Mouse (Mus musculus) hindbrain, embryonic 10.5 days (tissue): ENCODE results near the gene Sun2. TPM values are rescaled to one million over a fixed set of nuclear protein-coding genes. Genes with fewer than 3 reads are reported as not detected.
A peak's percentile ranks its signal among the peaks of the same experiment; 100 is the strongest.

Source experiments
- DNase-seq: peaks from one replicate; pipeline ENCODE4 v3.0.0-alpha.2; 2017; ENCODE audit warnings: low spot score
- H3K27ac ChIP-seq: fragments of 300-500 bp; sonication (generic); 2 replicates; pipeline ENCODE4 v1.5.1; 2016; ENCODE audit warnings: mild to moderate bottlenecking, moderate library complexity
- H3K27me3 ChIP-seq: fragments of 300-500 bp; sonication (generic); 2 replicates; pipeline ENCODE4 v1.6.1; 2016; ENCODE audit warnings: mild to moderate bottlenecking; ENCODE audit not compliant: poor library complexity, insufficient read depth, severe bottlenecking
- H3K36me3 ChIP-seq: fragments of 300-500 bp; sonication (generic); 2 replicates; pipeline ENCODE4 v1.6.1; 2016; ENCODE audit warnings: mild to moderate bottlenecking, moderate library complexity
- H3K4me1 ChIP-seq: fragments of 300-500 bp; sonication (generic); replicated peaks from 2 replicates; pipeline ENCODE4 v1.6.1; 2016; ENCODE audit warnings: mild to moderate bottlenecking
- H3K4me3 ChIP-seq: fragments of 300-500 bp; sonication (generic); 2 replicates; pipeline ENCODE4 v1.5.1; 2016; ENCODE audit warnings: mild to moderate bottlenecking, moderate library complexity
- H3K9me3 ChIP-seq: fragments of 300-500 bp; sonication (generic); 2 replicates; pipeline ENCODE4 v1.6.1; 2016; ENCODE audit warnings: mild to moderate bottlenecking, moderate library complexity
- WGBS: fragments of 180-500 bp; shearing (Covaris S2); methylation state at CpG from one replicate; pipeline ENCODE4 v1.1.7; 2016; 5-methylcytosine and 5-hydroxymethylcytosine counted together
- polyA plus RNA-seq: library from polyadenylated mRNA; unstranded; fragments of >200 nt; fragmentation: Nextera tagmentation; extraction: Ambion mirVana; gene quantifications from 2 replicates; pipeline ENCODE4 v1.2.1, GENCODE M21; 2016

Gene Sun2
- polyA plus RNA-seq, 1 experiment from 2014 or later = 5.0 TPM

DNA sequence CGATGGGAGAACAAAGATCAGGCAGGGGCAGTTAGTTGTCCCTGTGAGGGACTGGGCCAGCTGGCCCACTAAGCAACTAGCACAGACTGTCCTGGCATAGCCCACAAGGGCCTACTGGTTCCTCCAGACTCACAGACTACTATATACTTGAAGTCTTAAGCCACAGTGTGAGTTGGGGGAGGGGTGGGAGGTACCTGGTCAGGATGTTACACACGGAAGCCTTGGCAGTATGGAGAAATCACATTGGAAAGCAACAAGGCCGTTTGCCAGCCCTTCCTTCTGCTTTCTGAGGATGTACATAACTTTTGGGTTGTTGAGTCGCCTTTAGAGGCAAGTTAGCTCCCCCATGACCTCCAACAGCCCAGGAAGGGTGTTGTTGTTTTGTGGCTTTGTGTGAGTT lies 8.7 kb downstream of the Sun2 start:
- no peak overlapping the region for H3K4me3 ChIP-seq
- no peak for DNase-seq
- no peak overlapping the region for H3K27ac ChIP-seq
- peaks cover 8% of the 10 kb centered on the region; the same call in 1 of the 2 replicates for H3K4me1 ChIP-seq
- no peaks in the 10 kb centered on the region for H3K9me3 ChIP-seq
- no peaks in the 10 kb centered on the region for H3K27me3 ChIP-seq
- WGBS = 75% methylated on average over 4 of the region's 4 CpGs
- H3K36me3 ChIP-seq = peaks cover 92% of the 10 kb centered on the region

DNA sequence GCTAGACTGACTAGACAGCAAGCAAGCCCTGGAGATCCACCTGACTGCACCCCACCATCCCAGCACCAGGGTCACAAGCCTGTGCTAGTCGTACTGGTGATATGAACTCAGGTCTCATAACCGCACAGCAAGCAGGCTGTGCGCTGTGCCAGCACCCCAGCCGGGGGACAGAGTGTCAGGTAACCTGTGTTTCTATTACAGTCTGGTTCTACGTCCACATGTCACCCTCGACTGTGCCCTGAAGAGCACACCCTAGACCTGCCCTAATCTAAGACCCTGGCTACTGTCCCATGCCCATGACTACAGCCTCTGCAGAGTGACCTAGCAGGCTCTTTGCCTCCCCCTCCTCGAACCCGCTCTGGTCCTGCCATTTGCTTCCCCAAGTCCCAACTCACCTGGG lies 9.1 kb downstream of the Sun2 start:
- no peak for DNase-seq
- Histone ChIP-seq H3K36me3 (peaks cover 92% of the 10 kb centered on the region), H3K4me3 (no peak overlapping the region), H3K4me1 (peaks cover 8% of the 10 kb centered on the region; the same call in 1 of the 2 replicates), H3K27me3 (no peaks in the 10 kb centered on the region), H3K9me3 (no peaks in the 10 kb centered on the region), H3K27ac (no peak overlapping the region)
- 95% methylated on average over 8 of the region's 8 CpGs for WGBS

DNA sequence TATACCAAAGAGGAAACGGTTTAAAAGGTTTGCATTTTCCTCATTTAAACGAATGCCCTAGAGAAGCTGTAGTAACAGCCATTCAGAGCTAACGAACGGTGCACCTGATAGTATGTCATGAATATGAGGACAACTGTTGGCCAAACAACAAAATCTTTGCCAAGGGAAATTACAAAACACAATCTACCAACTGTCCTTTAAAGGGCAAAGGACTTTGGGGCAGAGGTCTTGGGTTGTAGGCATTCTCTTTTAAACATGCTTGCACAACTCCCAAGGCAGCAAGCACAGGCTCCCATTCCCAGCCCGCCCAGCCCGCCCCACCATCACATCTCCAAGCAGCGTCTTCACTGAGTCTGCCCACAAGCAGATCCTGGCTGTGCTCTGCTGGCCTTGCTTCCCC lies 10.8 kb downstream of the Sun2 start:
- H3K9me3 ChIP-seq = no peaks in the 10 kb centered on the region
- no peak overlapping the region for H3K4me3 ChIP-seq
- peaks cover 92% of the 10 kb centered on the region for H3K36me3 ChIP-seq
- H3K27ac ChIP-seq = no peak overlapping the region
- no peak for DNase-seq
- peaks cover 12% of the 10 kb centered on the region; the same call in 1 of the 2 replicates for H3K4me1 ChIP-seq
- 90% methylated on average over 7 of the region's 7 CpGs for WGBS
- H3K27me3 ChIP-seq = no peaks in the 10 kb centered on the region

DNA sequence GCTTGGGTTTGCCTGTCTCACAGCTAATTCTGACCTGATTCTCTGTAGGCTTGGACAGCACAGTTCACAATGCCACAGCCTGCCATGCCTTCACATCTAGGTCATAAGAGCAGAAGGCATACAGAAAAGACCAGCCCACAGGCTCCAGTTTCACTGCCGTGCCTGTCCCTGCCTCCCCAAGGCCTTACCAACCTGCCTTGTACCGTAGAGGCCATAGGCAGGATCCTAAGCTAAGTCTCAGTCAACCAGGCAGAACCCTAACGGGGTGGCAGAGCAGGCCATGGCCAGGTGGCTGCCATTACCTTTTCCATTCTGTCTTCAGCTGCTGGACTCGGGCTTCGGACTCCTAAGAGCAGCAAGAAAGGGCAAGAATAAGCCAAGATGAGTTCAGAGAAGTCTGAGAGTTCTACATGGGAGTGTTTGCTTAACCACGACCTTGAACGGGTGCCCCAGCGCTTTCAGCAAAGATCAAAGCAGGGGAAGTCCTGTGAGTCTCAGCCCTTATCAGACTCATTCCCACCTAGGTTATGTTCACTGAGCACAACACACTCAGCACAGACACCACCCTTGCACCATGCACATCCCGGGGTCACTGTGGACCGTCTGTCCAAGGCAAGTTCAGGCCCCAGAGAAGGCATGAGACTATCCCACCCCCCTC lies 13.5 kb downstream of the Sun2 start:
- H3K27ac ChIP-seq = no peak overlapping the region
- peaks cover 95% of the 10 kb centered on the region for H3K36me3 ChIP-seq
- H3K4me3 ChIP-seq = no peak overlapping the region
- no peaks in the 10 kb centered on the region for H3K9me3 ChIP-seq
- H3K4me1 ChIP-seq = 0 out of 2 replicates have a peak, but pooled peaks cover 7% of the 10 kb centered on the region
- no peaks in the 10 kb centered on the region for H3K27me3 ChIP-seq
- no peak for DNase-seq
- 92% methylated on average over 10 of the region's 10 CpGs for WGBS

DNA sequence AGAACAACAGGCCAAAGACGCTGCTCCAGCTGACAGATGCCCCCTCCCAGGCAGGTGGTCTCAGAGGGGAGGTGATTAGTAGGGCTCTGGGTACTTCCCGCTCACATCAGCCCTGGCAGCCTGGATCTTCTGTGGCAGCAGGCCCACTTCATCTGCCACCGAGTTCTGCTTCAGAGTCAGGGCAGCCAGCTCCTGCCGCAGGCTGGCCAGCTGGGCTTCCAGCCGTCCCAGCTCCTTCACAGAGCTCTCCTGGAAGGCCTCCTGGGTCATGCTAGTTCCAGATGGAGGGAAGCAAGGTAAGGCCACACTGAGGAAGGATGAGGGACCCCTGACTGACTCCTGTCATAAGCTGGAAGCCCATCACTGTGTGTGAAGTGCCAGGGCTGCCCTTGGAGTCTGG lies 14.0 kb downstream of the Sun2 start:
- H3K27me3 ChIP-seq = no peaks in the 10 kb centered on the region
- 58% methylated on average over 5 of the region's 5 CpGs for WGBS
- 0 out of 2 replicates have a peak, but pooled peaks cover 7% of the 10 kb centered on the region for H3K4me1 ChIP-seq
- peak overlapping the region; percentile 9 for H3K27ac ChIP-seq
- no peaks in the 10 kb centered on the region for H3K9me3 ChIP-seq
- peaks cover 93% of the 10 kb centered on the region for H3K36me3 ChIP-seq
- no peak for DNase-seq
- H3K4me3 ChIP-seq = no peak overlapping the region

DNA sequence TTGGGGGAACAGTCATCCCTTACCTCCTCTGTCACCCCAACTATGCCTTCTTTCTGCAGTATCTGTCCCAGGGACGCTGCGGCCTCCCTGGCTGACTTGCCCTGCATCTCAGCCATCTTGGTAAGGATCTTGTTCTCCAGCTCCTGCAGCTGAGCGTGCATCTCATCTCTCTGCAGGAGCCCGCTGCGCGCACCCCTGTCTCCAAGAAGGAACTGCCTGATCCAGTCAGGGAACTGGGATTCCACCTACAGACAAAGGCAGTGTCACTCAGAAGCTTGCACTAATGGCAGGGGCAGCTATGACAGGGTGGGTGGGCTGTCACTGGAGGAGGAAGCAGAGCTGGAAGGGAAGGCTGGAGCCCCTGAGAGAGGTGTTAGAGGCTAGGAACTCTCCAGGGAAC lies 14.5 kb downstream of the Sun2 start:
- no peak overlapping the region for H3K4me3 ChIP-seq
- 85% methylated on average over 6 of the region's 6 CpGs for WGBS
- peak overlapping the region; percentile 9; the same call in 1 of the 2 replicates for H3K27ac ChIP-seq
- no peaks in the 10 kb centered on the region for H3K9me3 ChIP-seq
- 0 out of 2 replicates have a peak, but pooled peaks cover 7% of the 10 kb centered on the region for H3K4me1 ChIP-seq
- H3K27me3 ChIP-seq = no peaks in the 10 kb centered on the region
- DNase-seq = no peak
- H3K36me3 ChIP-seq = peaks cover 93% of the 10 kb centered on the region

DNA sequence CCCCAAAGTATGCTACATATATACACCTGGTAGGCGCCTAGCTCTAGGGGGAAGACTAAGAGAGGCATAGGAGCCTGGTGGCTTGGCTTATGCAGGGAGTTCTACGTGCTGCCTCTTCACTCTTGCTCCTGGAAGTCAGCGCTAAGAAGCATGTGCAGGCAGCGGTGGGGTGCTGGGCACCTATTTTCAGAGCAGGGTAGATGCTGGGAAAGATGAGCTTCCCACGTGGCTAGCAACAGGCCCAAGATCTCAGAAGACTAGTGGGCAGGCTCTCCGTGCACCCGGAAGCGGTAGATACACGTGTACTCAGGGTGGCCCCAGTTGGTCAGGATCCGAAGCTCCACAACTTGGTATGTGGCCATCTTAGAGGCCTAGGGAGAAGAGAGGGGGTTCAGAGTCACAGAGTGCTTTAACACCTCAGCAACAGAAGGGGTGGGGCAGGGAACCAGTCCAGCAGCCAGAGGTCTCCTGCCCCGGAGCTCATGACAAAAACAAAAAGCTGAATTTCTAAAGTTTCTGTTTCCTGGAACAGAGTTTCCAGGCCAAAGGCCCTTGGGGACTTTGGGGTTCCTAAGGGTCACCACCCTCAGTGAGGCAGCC lies 17.0 kb downstream of the Sun2 start:
- no peak for DNase-seq
- Histone ChIP-seq H3K9me3 (no peaks in the 10 kb centered on the region), H3K4me3 (no peak overlapping the region), H3K27ac (no peak overlapping the region), H3K36me3 (peaks cover 90% of the 10 kb centered on the region), H3K4me1 (0 out of 2 replicates have a peak, but pooled peaks cover 7% of the 10 kb centered on the region), H3K27me3 (no peaks in the 10 kb centered on the region)
- WGBS = 91% methylated on average over 11 of the region's 11 CpGs

DNA sequence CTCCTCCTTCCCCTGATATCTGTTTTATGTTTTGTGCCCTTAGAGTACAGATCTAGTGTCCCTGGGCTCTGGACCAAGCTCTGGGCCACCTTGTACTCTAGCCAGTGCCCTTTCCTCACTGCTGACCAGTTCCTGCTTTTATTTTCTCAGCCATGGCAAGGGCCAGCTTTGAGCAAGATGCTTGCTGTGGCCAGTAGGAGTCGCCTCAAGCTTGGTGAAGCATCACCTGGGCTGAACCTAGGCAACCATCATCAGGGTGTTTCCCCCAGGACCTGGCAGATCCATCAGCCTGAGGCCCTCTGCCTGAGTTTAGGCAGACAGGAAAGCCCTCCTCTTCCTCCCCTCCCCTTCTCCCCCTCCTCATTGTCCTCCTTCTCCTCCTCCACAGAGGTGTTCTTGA lies 18.9 kb downstream of the Sun2 start:
- 30% methylated on average over 1 of the region's 1 CpGs for WGBS
- H3K9me3 ChIP-seq = no peaks in the 10 kb centered on the region
- no peaks in the 10 kb centered on the region for H3K27me3 ChIP-seq
- no peak for DNase-seq
- H3K36me3 ChIP-seq = peaks cover 91% of the 10 kb centered on the region
- H3K27ac ChIP-seq = no peak overlapping the region
- H3K4me3 ChIP-seq = no peak overlapping the region
- 0 out of 2 replicates have a peak, but pooled peaks cover 6% of the 10 kb centered on the region for H3K4me1 ChIP-seq

DNA sequence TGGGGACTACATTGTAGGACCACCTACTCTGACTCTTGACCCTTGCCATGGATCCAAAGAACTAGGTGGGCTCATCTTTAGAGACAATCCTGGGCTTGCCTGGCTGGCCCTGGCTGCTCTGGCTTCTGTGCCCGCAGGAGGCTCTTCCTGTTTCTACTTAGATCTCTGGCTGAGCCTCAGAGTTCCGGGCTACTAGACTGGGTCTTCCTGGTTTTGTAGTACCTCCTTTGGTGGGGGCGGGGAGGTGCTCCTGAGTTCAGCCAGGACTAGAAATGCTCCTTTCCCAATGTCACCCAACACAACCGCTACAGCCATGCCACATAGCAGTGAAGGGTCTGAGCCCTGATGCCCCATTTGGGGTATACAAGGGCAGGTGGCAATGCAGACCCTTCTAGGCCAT lies 21.5 kb downstream of the Sun2 start:
- H3K27ac ChIP-seq = no peak overlapping the region
- no peaks in the 10 kb centered on the region for H3K4me1 ChIP-seq
- H3K9me3 ChIP-seq = no peaks in the 10 kb centered on the region
- H3K4me3 ChIP-seq = no peak overlapping the region
- H3K27me3 ChIP-seq = no peaks in the 10 kb centered on the region
- WGBS = 79% methylated on average over 4 of the region's 4 CpGs
- H3K36me3 ChIP-seq = peaks cover 91% of the 10 kb centered on the region
- no peak for DNase-seq

DNA sequence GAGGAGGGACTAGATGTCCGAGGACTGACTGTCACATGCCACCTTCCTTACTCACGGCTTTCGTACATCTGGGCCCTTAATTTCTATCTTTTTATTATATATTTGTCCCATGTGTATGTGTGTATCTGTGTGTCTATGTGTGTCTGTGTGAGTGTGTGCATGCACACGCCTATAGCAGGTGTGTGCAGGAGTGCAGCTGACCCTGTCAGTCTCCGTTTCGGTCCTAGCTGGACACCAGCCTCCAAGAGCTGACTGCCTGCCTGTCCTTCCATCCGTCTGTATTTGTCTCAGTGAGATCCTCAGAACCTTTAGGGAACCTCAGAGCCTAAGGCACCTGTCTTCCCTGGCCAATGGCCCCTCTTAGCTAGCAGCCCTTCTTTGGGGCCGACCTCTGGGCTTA lies 22.1 kb downstream of the Sun2 start:
- Histone ChIP-seq H3K4me1 (no peaks in the 10 kb centered on the region), H3K27me3 (no peaks in the 10 kb centered on the region), H3K9me3 (no peaks in the 10 kb centered on the region), H3K27ac (no peak overlapping the region), H3K36me3 (peaks cover 91% of the 10 kb centered on the region), H3K4me3 (no peak overlapping the region)
- no peak for DNase-seq
- 92% methylated on average over 8 of the region's 8 CpGs for WGBS

DNA sequence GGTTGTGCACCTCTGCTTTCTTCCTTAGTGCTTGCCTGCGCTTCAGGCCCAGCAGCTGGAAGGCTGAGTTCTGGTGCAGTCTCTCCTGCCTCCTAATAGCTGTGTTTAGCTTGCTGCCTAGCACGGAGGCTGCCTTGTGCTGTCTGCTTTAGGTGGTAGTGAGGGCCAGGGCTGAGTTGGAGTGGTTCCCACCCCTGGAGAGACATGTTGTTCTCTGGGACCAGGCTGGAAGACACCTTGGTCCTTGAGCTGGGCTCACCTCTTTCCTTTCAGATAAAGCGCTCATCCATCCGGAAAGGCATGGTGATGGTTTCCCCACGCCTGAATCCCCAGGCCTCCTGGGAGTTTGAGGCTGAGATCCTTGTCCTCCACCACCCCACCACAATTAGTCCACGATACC lies 25.6 kb downstream of the Sun2 start:
- H3K36me3 ChIP-seq = peaks cover 98% of the 10 kb centered on the region
- H3K9me3 ChIP-seq = no peaks in the 10 kb centered on the region
- no peaks in the 10 kb centered on the region for H3K27me3 ChIP-seq
- no peak overlapping the region for H3K27ac ChIP-seq
- 93% methylated on average over 6 of the region's 6 CpGs for WGBS
- no peak for DNase-seq
- no peak overlapping the region for H3K4me3 ChIP-seq
- no peaks in the 10 kb centered on the region for H3K4me1 ChIP-seq

DNA sequence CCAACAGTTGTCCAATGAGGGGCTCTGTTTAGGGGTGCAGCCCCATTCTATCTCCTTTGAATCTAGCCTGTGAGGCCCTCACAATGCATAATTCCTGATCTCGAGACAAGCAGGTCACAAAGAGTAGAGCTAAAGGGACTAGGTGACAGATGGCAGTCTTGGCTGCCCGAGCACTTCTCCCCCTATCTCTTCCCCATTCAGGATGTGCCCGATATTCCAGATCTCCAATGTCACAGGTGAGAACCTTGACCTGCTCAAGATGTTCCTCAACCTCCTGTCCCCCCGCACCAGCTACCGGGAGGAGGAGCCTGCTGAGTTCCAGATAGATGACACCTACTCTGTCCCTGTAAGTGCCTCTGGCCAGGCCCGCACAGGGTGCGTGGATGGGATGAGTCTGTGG lies 26.7 kb downstream of the Sun2 start:
- no peak for DNase-seq
- no peaks in the 10 kb centered on the region for H3K27me3 ChIP-seq
- no peak overlapping the region for H3K27ac ChIP-seq
- no peak overlapping the region for H3K4me3 ChIP-seq
- WGBS = 93% methylated on average over 7 of the region's 7 CpGs
- H3K9me3 ChIP-seq = no peaks in the 10 kb centered on the region
- peaks cover 100% of the 10 kb centered on the region for H3K36me3 ChIP-seq
- no peaks in the 10 kb centered on the region for H3K4me1 ChIP-seq

DNA sequence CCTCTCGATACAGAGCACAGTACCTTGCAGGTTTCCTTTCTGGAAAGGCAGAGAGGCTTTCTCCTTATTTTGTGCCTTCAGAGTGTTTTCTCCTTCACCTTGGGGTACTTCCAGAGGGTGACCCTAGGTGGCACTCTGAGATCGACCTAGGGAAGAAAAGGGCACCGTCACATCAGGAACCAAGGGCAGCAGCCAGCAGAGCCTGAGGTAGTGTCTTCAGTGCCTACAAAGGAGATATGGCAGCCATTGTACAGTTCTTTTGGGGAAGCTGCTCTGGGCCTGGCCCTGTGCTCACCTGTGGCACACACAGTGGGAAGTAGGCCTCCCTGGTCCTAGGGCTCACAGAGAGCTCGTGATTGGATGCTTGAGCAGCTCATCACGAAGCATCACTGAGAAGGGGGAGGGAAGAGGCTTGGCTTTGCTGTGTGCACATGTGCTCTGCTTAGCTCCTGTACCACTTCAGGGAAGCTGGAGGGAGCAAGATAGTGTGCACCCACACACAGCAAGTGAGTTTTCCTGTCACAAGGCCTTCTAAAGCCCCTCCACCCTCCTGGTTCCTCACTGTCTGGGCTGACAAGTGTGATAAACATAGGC lies 34.0 kb downstream of the Sun2 start:
- WGBS = 92% methylated on average over 5 of the region's 5 CpGs
- DNase-seq = no peak
- Histone ChIP-seq H3K4me3 (no peak overlapping the region), H3K4me1 (no peaks in the 10 kb centered on the region), H3K27ac (no peak overlapping the region), H3K9me3 (no peaks in the 10 kb centered on the region), H3K36me3 (peaks cover 71% of the 10 kb centered on the region), H3K27me3 (no peaks in the 10 kb centered on the region)
